In genomic region chr8:12753054-12753453, GRCm38 (mm10) we compare ENCODE assay signal across 21 mouse cellular contexts. TPM values are rescaled to one million over a fixed set of nuclear protein-coding genes. Genes with fewer than 3 reads are reported as not detected.
A peak's percentile ranks its signal among the peaks of the same experiment; 100 is the strongest.
DNase-seq lines count a peak whose midpoint lies in the region; ATAC-seq and TF ChIP-seq lines count a peak whose summit lies in the region.
"Had no signal": no experiment of that assay in that cellular context is flagged by ENCODE, and none has a peak within 500 bp of the region (broad histone marks: within the 10 kb centered on the region; RNA-seq: fewer than 3 reads in every experiment).

No protein-coding gene starts in this region.

- no peak for TF ChIP-seq CTCF in kidney, adult 2 months (conservative IDR thresholded peaks at IDR 0.05; ENCODE audit: insufficient read depth, insufficient read length, low read depth, low read length)
- no peak for TF ChIP-seq CTCF in left cerebral cortex, adult 2 months (IDR thresholded peaks at IDR 0.05)

- peaks cover 15% of the 10 kb centered on the region for H3K4me1 ChIP-seq in embryonic facial prominence, embryonic 10.5 days
- peaks cover 30% of the 10 kb centered on the region; the same call in 1 of the 2 replicates for H3K4me1 ChIP-seq in kidney, adult 2 months (ENCODE audit: control insufficient read depth, insufficient read depth, low read length)
- peaks cover 12% of the 10 kb centered on the region for H3K4me1 ChIP-seq in forebrain, embryonic 12.5 days

- no peak overlapping the region for H3K9ac ChIP-seq in forebrain, embryonic 12.5 days
- H3K9ac ChIP-seq: hindbrain, embryonic 14.5 days; liver, embryonic 15.5 days; stomach, embryonic 15.5 days had no signal

- ATAC-seq in forebrain, embryonic 12.5 days (ENCODE audit: low FRiP score), result no peak
- ATAC-seq: intestine, embryonic 16.5 days; lung, postnatal 0 days; midbrain, embryonic 16.5 days had no signal

- peaks cover 19% of the 10 kb centered on the region for H3K27me3 ChIP-seq in embryonic facial prominence, embryonic 10.5 days (replicated peaks; ENCODE audit: low read depth, poor library complexity, severe bottlenecking)
- no peaks in the 10 kb centered on the region for H3K27me3 ChIP-seq in kidney, adult 2 months (replicated peaks; ENCODE audit: control insufficient read depth, insufficient read depth, low read length)
- 0 out of 2 replicates have a peak, but pooled peaks cover 6% of the 10 kb centered on the region for H3K27me3 ChIP-seq in forebrain, embryonic 12.5 days
- H3K27me3 ChIP-seq: stomach, embryonic 15.5 days had no signal

- H3K36me3 ChIP-seq in embryonic facial prominence, embryonic 10.5 days (replicated peaks), result no peaks in the 10 kb centered on the region
- H3K36me3 ChIP-seq in kidney, adult 2 months (ENCODE audit: control insufficient read depth, insufficient read depth, low read length), result no peaks in the 10 kb centered on the region
- no peaks in the 10 kb centered on the region for H3K36me3 ChIP-seq in forebrain, embryonic 12.5 days (replicated peaks)
- H3K36me3 ChIP-seq: heart, embryonic 10.5 days; liver, embryonic 15.5 days; stomach, embryonic 15.5 days had no signal

- no peak for TF ChIP-seq POLR2A in kidney, adult 2 months (IDR thresholded peaks at IDR 0.05; ENCODE audit: low read depth, low read length)

- H3K9me3 ChIP-seq in embryonic facial prominence, embryonic 10.5 days, result no peaks in the 10 kb centered on the region
- no peaks in the 10 kb centered on the region for H3K9me3 ChIP-seq in forebrain, embryonic 12.5 days
- H3K9me3 ChIP-seq: heart, embryonic 10.5 days; liver, embryonic 15.5 days; stomach, embryonic 15.5 days had no signal

- H3K4me2 ChIP-seq in forebrain, embryonic 12.5 days, result no peak overlapping the region
- H3K4me2 ChIP-seq: hindbrain, embryonic 14.5 days; liver, embryonic 15.5 days; stomach, embryonic 15.5 days had no signal

- intact Hi-C loops in left cerebral cortex, adult 2 months (cut with DNase I), result no loop called here

- peak; percentile 3 for DNase-seq in cerebellum, adult 9-10 months
- no peak for DNase-seq in cerebellum, postnatal 36 days
- no peak for DNase-seq in embryonic facial prominence, embryonic 10.5 days (ENCODE audit: low spot score)
- DNase-seq in kidney, adult 2 months, result peak; percentile 81
- DNase-seq in kidney, postnatal 14 days, result peak; percentile 53
- no peak for DNase-seq in left cerebral cortex, adult 2 months (ENCODE audit: extremely low spot score in 1 of 2, low spot score in 2 of 2)
- no peak for DNase-seq in spleen, adult 12 weeks (ENCODE audit: low spot score)
- DNase-seq: B cell, adult 2 months; cerebellum, adult 11 months; gastrocnemius, postnatal 10 days; heart, postnatal 10 days; right cerebral cortex, adult 18-20 months had no signal

- H3K4me3 ChIP-seq in embryonic facial prominence, embryonic 10.5 days, result no peak overlapping the region
- H3K4me3 ChIP-seq in kidney, adult 2 months (ENCODE audit: insufficient read depth, low read depth, low read length), result no peak overlapping the region
- no peak overlapping the region for H3K4me3 ChIP-seq in left cerebral cortex, adult 2 months
- no peak overlapping the region for H3K4me3 ChIP-seq in forebrain, embryonic 12.5 days (replicated peaks)
- H3K4me3 ChIP-seq: heart, embryonic 10.5 days; liver, embryonic 15.5 days; megakaryocyte, embryonic 14.5 days; stomach, embryonic 15.5 days had no signal

- 0 out of 2 replicates have a peak overlapping the region, but pooled peaks have one; percentile 19 for H3K27ac ChIP-seq in embryonic facial prominence, embryonic 10.5 days (replicated peaks)
- H3K27ac ChIP-seq in kidney, adult 2 months (ENCODE audit: insufficient read depth, low read depth, low read length), result peak overlapping the region; percentile 90
- no peak overlapping the region for H3K27ac ChIP-seq in left cerebral cortex, adult 2 months
- H3K27ac ChIP-seq in forebrain, embryonic 12.5 days, result no peak overlapping the region
- H3K27ac ChIP-seq: heart, embryonic 10.5 days; hindbrain, embryonic 14.5 days; liver, embryonic 15.5 days; stomach, embryonic 15.5 days had no signal

- 73% methylated on average over 6 of the region's 6 CpGs for WGBS in embryonic facial prominence, embryonic 10.5 days
- WGBS in kidney, adult 2 months, result 38% methylated on average over 6 of the region's 6 CpGs
- 68% methylated on average over 6 of the region's 6 CpGs for WGBS in forebrain, embryonic 12.5 days

RNA-seq across cellular contexts. Expression of gene Atp11a, which starts 3.8 kb away (rescaled TPM):
- polyA plus RNA-seq in embryonic facial prominence, embryonic 10.5 days (2016; fragmentation: Nextera tagmentation; extraction: Ambion mirVana), result 9.8 and 10.2 TPM in 2 replicates
- 176 and 271 TPM in 2 replicates for polyA plus RNA-seq in kidney, adult 2 months (2012; rRNA removed)
- total RNA-seq in left cerebral cortex, adult 2 months (2021), result 10 to 100 TPM; 47.5 to 55.7 TPM
- polyA plus RNA-seq in forebrain, embryonic 12.5 days (2016; fragmentation: Nextera tagmentation; extraction: Ambion mirVana), result 13.9 and 19.1 TPM in 2 replicates

Comparison
In these comparisons a context has a peak if more than half of its experiments do, and no peak if none do; other contexts are left out.
1. DNase-seq: peak in cerebellum, adult 9-10 months (single experiment), kidney, adult 2 months (single experiment) and kidney, postnatal 14 days (single experiment); none in cerebellum, postnatal 36 days (0 of 2), embryonic facial prominence, embryonic 10.5 days (single experiment), left cerebral cortex, adult 2 months (0 of 2) and spleen, adult 12 weeks (single experiment).
2. H3K27ac ChIP-seq: peak in embryonic facial prominence, embryonic 10.5 days (single experiment) and kidney, adult 2 months (single experiment); none in left cerebral cortex, adult 2 months (single experiment) and forebrain, embryonic 12.5 days (single experiment).